Comparison of ENCODE assay signal across 8 mouse cellular contexts in genomic region chr15:79604990-79605665, GRCm38 (mm10). TPM values are rescaled to one million over a fixed set of nuclear protein-coding genes. Genes with fewer than 3 reads are reported as not detected.
A peak's percentile ranks its signal among the peaks of the same experiment; 100 is the strongest.
DNase-seq lines count a peak whose midpoint lies in the region; ATAC-seq and TF ChIP-seq lines count a peak whose summit lies in the region.

Dmc1 (minus strand) TSS chr15:79605109.

- no peaks in the 10 kb centered on the region for H3K79me2 ChIP-seq in heart, adult 2 months (replicated peaks; ENCODE audit: control insufficient read depth, insufficient read depth, low read length)

- TF ChIP-seq EP300 in heart, adult 2 months (IDR thresholded peaks at IDR 0.05; ENCODE audit: insufficient read depth, low read depth, low read length) = no peak

- intact Hi-C loops in heart, adult 2 months (cut with DNase I) = loop anchor here (5.0 to 10.0 kb wide), 3 partner anchors 133 to 383 kb away; no protein-coding TSS in a partner anchor

- no peaks in the 10 kb centered on the region for H3K36me3 ChIP-seq in heart, adult 2 months (ENCODE audit: control insufficient read depth, insufficient read depth, low read length)
- H3K36me3 ChIP-seq in kidney, embryonic 14.5 days (ENCODE audit: control insufficient read depth, insufficient read depth, low read length) = no peaks in the 10 kb centered on the region

- ATAC-seq in kidney, embryonic 14.5 days (ENCODE audit: low FRiP score, low TSS enrichment) = peak; percentile 69

- TF ChIP-seq CTCF in bone marrow macrophage, adult 2 months (IDR thresholded peaks at IDR 0.05; ENCODE audit: low read depth, low read length) = no peak
- no peak for TF ChIP-seq CTCF in heart, adult 2 months (IDR thresholded peaks at IDR 0.05)

- H3K27me3 ChIP-seq in heart, adult 2 months (ENCODE audit: control insufficient read depth, insufficient read depth, low read length) = 0 out of 2 replicates have a peak, but pooled peaks cover 3% of the 10 kb centered on the region
- H3K27me3 ChIP-seq in kidney, embryonic 14.5 days (ENCODE audit: control insufficient read depth, insufficient read depth, low read length) = no peaks in the 10 kb centered on the region

- H3K4me3 ChIP-seq in bone marrow macrophage, adult 2 months (ENCODE audit: insufficient read depth, low read length) = peak within 1 kb of the TSS; percentile 13
- H3K4me3 ChIP-seq in heart, adult 2 months = peak within 1 kb of the TSS; percentile 22; the same call in 1 of the 2 replicates
- peak within 1 kb of the TSS; percentile 36 for H3K4me3 ChIP-seq in kidney, embryonic 14.5 days (ENCODE audit: low read length)

- H3K27ac ChIP-seq in bone marrow macrophage, adult 2 months (ENCODE audit: insufficient read depth, low read depth, low read length) = no peak within 1 kb of the TSS
- H3K27ac ChIP-seq in heart, adult 2 months = no peak within 1 kb of the TSS
- H3K27ac ChIP-seq in kidney, embryonic 14.5 days (ENCODE audit: low read depth, low read length) = no peak within 1 kb of the TSS

- peak within 1 kb of the TSS; percentile 42 for H3K4me2 ChIP-seq in kidney, embryonic 14.5 days (replicated peaks; ENCODE audit: low read depth, low read length)

- peak; percentile 71 to 72 for DNase-seq in cerebellum, postnatal 10 days
- no peak for DNase-seq in cerebellum, adult 11 months
- DNase-seq in heart, adult 2 months = peak; percentile 23 to 49
- peak; percentile 67 for DNase-seq in lung, postnatal 10 days
- DNase-seq in ovary, postnatal 14 days (ENCODE audit: low spot score) = peak; percentile 66
- no peak for DNase-seq in adipocyte (ENCODE audit: low spot score)

- H3K9ac ChIP-seq in heart, adult 2 months (ENCODE audit: low read depth, low read length) = no peak within 1 kb of the TSS
- H3K9ac ChIP-seq in kidney, embryonic 14.5 days (ENCODE audit: low read depth, low read length) = peak within 1 kb of the TSS; percentile 38

- 14% methylated on average over 37 of the region's 37 CpGs for WGBS in heart, adult 2 months
- WGBS in kidney, embryonic 14.5 days = 12% methylated on average over 37 of the region's 37 CpGs

- no peaks in the 10 kb centered on the region for H3K4me1 ChIP-seq in bone marrow macrophage, adult 2 months (ENCODE audit: control insufficient read depth, insufficient read depth, low read length)
- no peaks in the 10 kb centered on the region for H3K4me1 ChIP-seq in heart, adult 2 months (ENCODE audit: control insufficient read depth, insufficient read depth, low read length)
- H3K4me1 ChIP-seq in kidney, embryonic 14.5 days (ENCODE audit: control insufficient read depth, insufficient read depth, low read length) = peaks cover 5% of the 10 kb centered on the region; the same call in 1 of the 2 replicates

- 0 out of 2 replicates have a peak, but pooled peaks cover 3% of the 10 kb centered on the region for H3K9me3 ChIP-seq in kidney, embryonic 14.5 days (ENCODE audit: control insufficient read depth, low read length)

- no peak for TF ChIP-seq POLR2A in bone marrow macrophage, adult 2 months (IDR thresholded peaks at IDR 0.05; ENCODE audit: borderline replicate concordance, low read depth, low read length)
- TF ChIP-seq POLR2A in heart, adult 2 months (IDR thresholded peaks at IDR 0.05; ENCODE audit: insufficient read depth, low read depth, low read length) = no peak

RNA-seq across cellular contexts. Expression of gene Dmc1, which starts in this region (rescaled TPM):
- 0.86 TPM in 1 of 2 replicates, not detected in the other for polyA plus RNA-seq in bone marrow macrophage, adult 2 months (2012; ENCODE audit: insufficient read depth, insufficient read length, missing spikeins)
- total RNA-seq in heart, adult 2 months (2021) = not detected
- polyA plus RNA-seq in heart, adult 2 months (2012; rRNA removed) = 0.12 TPM in 1 of 2 replicates, not detected in the other
- polyA plus RNA-seq in kidney, embryonic 14.5 days (2014; fragmentation: Nextera tagmentation; extraction: Ambion mirVana) = 1.4 and 2.0 TPM in 2 replicates

Comparison
In these comparisons a context has a peak if more than half of its experiments do, and no peak if none do; other contexts are left out.
1. DNase-seq: peak in cerebellum, postnatal 10 days (2 of 2), lung, postnatal 10 days (single experiment) and ovary, postnatal 14 days (single experiment); none in cerebellum, adult 11 months (single experiment) and adipocyte (single experiment).
2. Peak in DNase-seq and H3K4me3 ChIP-seq in heart, adult 2 months; RNA of the gene not detected or under 1 TPM.
3. Peak in every context shown above with its lines, with median percentiles within 50 percentile points of each other: H3K4me3 ChIP-seq.